Mouse (Mus musculus) liver, adult 2 months (tissue): ENCODE data around the gene Wbp11. TPM values are rescaled to one million over a fixed set of nuclear protein-coding genes. Genes with fewer than 3 reads are reported as not detected.

ENCODE experiments used
- DNase-seq: peaks from one replicate; pipeline ENCODE4 v3.0.0-alpha.2; 2011; ENCODE audit warnings: low read depth, low spot score; ENCODE audit errors: extremely low read depth
- H3K27ac ChIP-seq: fragments of 200-500 bp; replicated peaks from 2 replicates; pipeline ENCODE4 v1.5.1; 2012; ENCODE audit warnings: low read depth, mild to moderate bottlenecking, control low read depth, inconsistent platforms, low read length; ENCODE audit not compliant: insufficient read depth
- H3K27me3 ChIP-seq: fragments of 200-500 bp; 2 replicates; pipeline ENCODE4 v1.6.1; 2012; ENCODE audit warnings: mild to moderate bottlenecking, moderate library complexity, low read length, inconsistent platforms; ENCODE audit not compliant: control insufficient read depth, insufficient read depth
- H3K36me3 ChIP-seq: fragments of 200-500 bp; 2 replicates; pipeline ENCODE4 v1.6.1; 2012; ENCODE audit warnings: low read length, inconsistent platforms; ENCODE audit not compliant: control insufficient read depth, insufficient read depth
- H3K4me1 ChIP-seq: fragments of 200-500 bp; 2 replicates; pipeline ENCODE4 v1.6.1; 2011; ENCODE audit warnings: low read length; ENCODE audit not compliant: control insufficient read depth, insufficient read depth
- H3K4me3 ChIP-seq: fragments of 200-500 bp; 2 replicates; pipeline ENCODE4 v1.5.1; 2011; ENCODE audit warnings: low read depth, mild to moderate bottlenecking, control low read depth, low read length, moderate library complexity; ENCODE audit not compliant: insufficient read depth
- H3K79me2 ChIP-seq: fragments of 200-500 bp; 2 replicates; pipeline ENCODE4 v1.6.1; 2012; ENCODE audit warnings: inconsistent platforms, mild to moderate bottlenecking, low read length, moderate library complexity; ENCODE audit not compliant: control insufficient read depth, insufficient read depth
- H3K9ac ChIP-seq: fragments of 200-500 bp; 2 replicates; pipeline ENCODE4 v1.6.1; 2012; ENCODE audit warnings: low read depth, mild to moderate bottlenecking, control low read depth, inconsistent platforms, low read length
- CTCF ChIP-seq: fragments of 200-500 bp; IDR thresholded peaks from 2 replicates; pipeline ENCODE4 v1.5.1; 2011; ENCODE audit warnings: low read depth, low read length, control low read depth
- POLR2A ChIP-seq: fragments of 200-500 bp; IDR thresholded peaks from 2 replicates; pipeline ENCODE4 v1.6.1; 2011; ENCODE audit warnings: low read length, control low read depth; ENCODE audit not compliant: insufficient read depth; ENCODE audit errors: extremely low read depth
- WGBS: fragments of 180-500 bp; shearing (Covaris S2); methylation state at CpG from one replicate; pipeline ENCODE4 v1.1.7; 2018; 5-methylcytosine and 5-hydroxymethylcytosine counted together
- polyA plus RNA-seq: library from polyadenylated mRNA; depleted of rRNA; stranded (reverse); fragments of >200 nt; gene quantifications from 2 replicates; pipeline ENCODE4 v1.2.3, GENCODE M21; 2012
- total RNA-seq: library from RNA; depleted of rRNA; stranded (reverse); fragments of >200 nt; gene quantifications from 2 replicates; pipeline ENCODE4 v1.2.3, GENCODE M21; 2014

The Wbp11 gene
- total and polyA plus RNA-seq, 2 experiments = 6.6 to 18.0 TPM

GRCm38 (mm10) chr6:136782761-136783160 lies 45.3 kb downstream of the Wbp11 start:
- Histone ChIP-seq H3K79me2 (no peaks in the 10 kb centered on the region), H3K4me1 (no peaks in the 10 kb centered on the region), H3K4me3 (no peak overlapping the region), H3K27ac (no peak overlapping the region), H3K27me3 (peaks cover 2% of the 10 kb centered on the region; the same call in 1 of the 2 replicates), H3K36me3 (no peaks in the 10 kb centered on the region), H3K9ac (no peak overlapping the region)
- no peak for TF ChIP-seq CTCF
- no peak for TF ChIP-seq POLR2A
- WGBS = 94% methylated on average over 9 of the region's 9 CpGs
- DNase-seq = no peak

- Histone ChIP-seq H3K9ac (no peak overlapping the region), H3K27ac (no peak overlapping the region), H3K4me3 (no peak overlapping the region), H3K27me3 (peaks cover 2% of the 10 kb centered on the region; the same call in 1 of the 2 replicates), H3K79me2 (no peaks in the 10 kb centered on the region), H3K36me3 (no peaks in the 10 kb centered on the region), H3K4me1 (no peaks in the 10 kb centered on the region)
- TF ChIP-seq POLR2A = no peak
- TF ChIP-seq CTCF = no peak
- 72% methylated on average over 12 of the region's 12 CpGs for WGBS
- no peak for DNase-seq
Measured at GRCm38 (mm10) chr6:136782146-136782545, 45.9 kb downstream of the Wbp11 start.

GRCm38 (mm10) chr6:136781377-136781986 lies 46.6 kb downstream of the Wbp11 start, which contains the start of gene Gucy2c:
Gene Gucy2c, minus strand, starts transcription at chr6:136781765.
- Histone ChIP-seq H3K27ac (no peak within 1 kb of the TSS), H3K36me3 (no peaks in the 10 kb centered on the region), H3K4me1 (no peaks in the 10 kb centered on the region), H3K9ac (peak within 1 kb of the TSS; percentile 22; the same call in 1 of the 2 replicates), H3K27me3 (peaks cover 2% of the 10 kb centered on the region; the same call in 1 of the 2 replicates), H3K79me2 (no peaks in the 10 kb centered on the region), H3K4me3 (peak within 1 kb of the TSS; percentile 28)
- TF ChIP-seq CTCF (no peak), POLR2A (no peak)
- DNase-seq = peak; percentile 33
- 57% methylated on average over 20 of the region's 20 CpGs for WGBS

- Histone ChIP-seq H3K4me1 (no peaks in the 10 kb centered on the region), H3K36me3 (no peaks in the 10 kb centered on the region), H3K27me3 (no peaks in the 10 kb centered on the region), H3K9ac (no peak overlapping the region), H3K79me2 (no peaks in the 10 kb centered on the region), H3K27ac (no peak overlapping the region), H3K4me3 (no peak overlapping the region)
- TF ChIP-seq POLR2A (no peak), CTCF (no peak)
- DNase-seq = no peak
- 87% methylated on average over 1 of the region's 1 CpGs for WGBS
Measured at GRCm38 (mm10) chr6:136776392-136776791, 51.6 kb downstream of the Wbp11 start.

GRCm38 (mm10) chr6:136769859-136770258 lies 58.2 kb downstream of the Wbp11 start:
- Histone ChIP-seq H3K79me2 (no peaks in the 10 kb centered on the region), H3K9ac (no peak overlapping the region), H3K36me3 (no peaks in the 10 kb centered on the region), H3K4me3 (no peak overlapping the region), H3K4me1 (no peaks in the 10 kb centered on the region), H3K27ac (no peak overlapping the region), H3K27me3 (no peaks in the 10 kb centered on the region)
- TF ChIP-seq POLR2A (no peak), CTCF (no peak)
- no peak for DNase-seq
- WGBS = 81% methylated on average over 7 of the region's 7 CpGs

- Histone ChIP-seq H3K9ac (no peak overlapping the region), H3K36me3 (no peaks in the 10 kb centered on the region), H3K27me3 (no peaks in the 10 kb centered on the region), H3K27ac (no peak overlapping the region), H3K4me1 (no peaks in the 10 kb centered on the region), H3K4me3 (no peak overlapping the region), H3K79me2 (no peaks in the 10 kb centered on the region)
- no peak for DNase-seq
- no peak for TF ChIP-seq CTCF
- no peak for TF ChIP-seq POLR2A
- WGBS = 84% methylated on average over 8 of the region's 8 CpGs
Measured at GRCm38 (mm10) chr6:136769143-136769542, 58.9 kb downstream of the Wbp11 start.
